Mouse (Mus musculus): Measurements from ENCODE around the gene Hsf5.

The Hsf5 gene

DNA sequence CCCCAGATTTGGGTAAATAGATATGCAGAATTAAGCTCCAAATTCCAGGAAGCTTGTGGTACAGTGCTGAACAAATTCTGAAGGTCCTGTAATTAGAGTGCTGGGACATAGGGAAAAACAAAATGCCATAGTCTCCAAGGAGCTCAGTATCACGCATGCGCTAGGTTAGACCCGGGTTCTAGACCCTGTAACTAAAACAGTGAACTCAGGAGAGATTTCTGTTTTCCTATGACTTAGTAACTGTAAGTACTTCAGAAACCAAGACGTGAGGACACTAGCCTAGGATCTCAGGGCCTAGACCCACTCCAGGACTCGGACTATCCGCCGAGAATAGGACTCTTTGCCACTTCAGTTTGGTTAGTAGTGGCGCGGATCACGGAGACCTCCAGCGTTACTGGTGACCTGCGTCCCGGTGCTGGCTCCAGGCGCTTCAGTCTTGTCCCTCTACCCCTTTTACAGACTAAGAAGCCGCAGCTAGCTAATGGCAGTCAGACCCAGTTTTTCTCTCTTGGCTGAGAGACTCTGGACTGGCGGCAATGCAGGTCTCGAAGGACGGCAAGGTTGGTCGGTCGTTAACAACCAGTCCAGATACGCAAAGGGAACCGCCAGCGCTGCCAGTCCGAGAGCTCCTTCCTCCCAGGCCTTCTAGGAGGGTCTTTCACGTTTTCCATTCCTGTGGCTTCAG is 26.0 kb upstream of the Hsf5 start:
- DNase-seq: peak; percentile 31 to 59

DNA sequence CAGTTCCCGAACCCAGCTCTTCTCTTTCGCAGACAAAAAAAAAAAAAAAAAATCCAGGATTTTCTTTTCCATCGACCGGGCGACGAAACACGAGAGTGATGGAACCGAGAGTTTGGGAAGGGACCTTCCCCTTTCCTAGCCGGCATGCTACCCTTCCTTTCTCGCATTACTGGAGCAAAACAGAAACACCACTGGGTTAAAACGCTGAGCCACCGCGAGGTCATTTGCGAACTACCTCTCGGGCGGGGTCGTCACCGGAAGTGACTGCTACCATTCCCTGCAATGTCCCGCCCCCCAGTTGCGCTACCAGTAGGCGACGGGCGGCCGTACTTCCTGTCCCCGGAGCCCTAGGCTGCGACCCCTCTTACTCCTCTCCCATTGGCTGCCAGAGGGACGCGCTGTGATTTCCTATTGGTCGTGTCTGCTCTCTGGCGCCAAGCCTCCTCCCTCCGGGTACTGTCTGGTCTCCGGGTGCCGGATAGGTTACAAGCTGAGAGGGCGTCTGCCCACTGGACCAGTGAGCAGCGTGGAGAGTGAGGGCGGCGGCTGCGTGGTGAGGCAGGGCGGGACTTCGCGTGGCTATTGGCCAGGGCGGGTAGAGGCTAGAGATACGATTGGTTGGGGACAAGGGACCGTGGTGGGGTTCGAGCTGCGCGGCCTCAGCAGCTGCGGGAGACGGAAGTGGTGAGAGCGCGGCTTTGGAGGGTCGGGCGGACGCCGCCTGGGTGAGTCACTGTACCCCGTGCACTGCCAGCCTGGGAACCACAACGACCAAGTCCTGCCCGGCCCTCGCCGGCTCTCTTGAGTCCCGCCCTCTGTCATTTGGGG is 25.2 kb upstream of the Hsf5 start, which contains the start of gene Mtmr4:
Gene Mtmr4, plus strand, starts transcription at position 637 of the 828 bp plus-strand sequence.
- peak; percentile 99 to 100 for DNase-seq

DNA sequence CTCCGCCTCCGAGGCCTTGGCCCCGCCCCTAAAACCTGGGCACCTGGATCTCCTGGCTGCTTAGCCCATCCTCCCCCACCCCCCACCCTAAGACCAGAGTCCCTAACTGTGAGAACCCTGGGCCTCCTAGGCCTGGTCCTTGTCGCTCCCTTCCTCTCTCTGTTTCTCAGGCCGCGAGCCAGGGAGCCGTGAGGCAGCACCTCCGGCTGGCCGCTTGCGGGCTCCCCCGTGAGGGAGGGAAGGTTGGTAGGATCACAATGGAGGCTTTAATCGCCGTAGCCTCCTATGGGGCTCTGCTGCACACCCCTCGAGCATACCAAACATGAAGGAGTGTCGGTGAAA is 24.6 kb upstream of the Hsf5 start:
- DNase-seq: no peak

DNA sequence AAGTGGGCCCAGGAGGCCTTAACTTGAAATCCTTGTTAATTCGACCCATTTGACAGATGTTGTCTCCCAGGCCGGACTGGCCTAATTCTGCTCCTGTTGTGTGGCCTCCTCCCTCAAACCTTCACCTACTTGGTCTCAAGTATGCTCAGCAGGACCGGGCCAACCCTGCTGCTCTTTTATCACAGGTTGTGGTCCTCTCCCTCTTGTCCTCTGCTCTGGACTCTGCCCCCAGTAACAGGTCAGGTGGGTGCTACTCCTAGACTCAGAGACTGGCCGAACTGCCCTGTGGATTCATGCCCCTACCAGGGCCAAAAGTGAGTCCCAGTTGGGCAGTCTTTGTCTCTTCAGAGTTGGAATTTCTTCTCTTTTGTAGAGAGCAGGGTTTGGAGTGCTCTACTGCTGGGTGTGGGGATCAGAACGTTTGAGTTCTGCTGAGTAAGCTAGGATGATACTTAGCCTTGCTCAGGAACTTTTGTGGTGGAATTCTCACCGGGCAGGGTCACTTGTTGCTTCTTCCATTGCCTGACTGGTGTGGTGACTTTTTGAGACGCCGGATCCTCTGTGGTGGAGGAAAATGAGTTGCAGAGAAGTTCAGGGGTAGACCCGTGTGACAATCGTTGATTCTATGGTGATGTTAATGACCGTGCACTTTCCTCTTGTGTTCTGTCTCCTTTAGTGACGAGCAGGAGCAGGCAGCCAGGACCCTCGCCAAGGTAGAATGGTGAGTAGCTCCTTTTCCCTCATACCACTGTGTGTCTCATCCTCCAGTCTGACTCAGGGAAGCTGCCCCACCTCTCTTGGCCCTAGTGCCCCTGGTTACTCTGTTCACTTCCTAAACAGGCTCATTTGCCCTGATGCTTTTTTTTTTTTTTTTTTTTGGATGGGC is 24.0 kb upstream of the Hsf5 start:
- peak; percentile 78 to 86 for DNase-seq

DNA sequence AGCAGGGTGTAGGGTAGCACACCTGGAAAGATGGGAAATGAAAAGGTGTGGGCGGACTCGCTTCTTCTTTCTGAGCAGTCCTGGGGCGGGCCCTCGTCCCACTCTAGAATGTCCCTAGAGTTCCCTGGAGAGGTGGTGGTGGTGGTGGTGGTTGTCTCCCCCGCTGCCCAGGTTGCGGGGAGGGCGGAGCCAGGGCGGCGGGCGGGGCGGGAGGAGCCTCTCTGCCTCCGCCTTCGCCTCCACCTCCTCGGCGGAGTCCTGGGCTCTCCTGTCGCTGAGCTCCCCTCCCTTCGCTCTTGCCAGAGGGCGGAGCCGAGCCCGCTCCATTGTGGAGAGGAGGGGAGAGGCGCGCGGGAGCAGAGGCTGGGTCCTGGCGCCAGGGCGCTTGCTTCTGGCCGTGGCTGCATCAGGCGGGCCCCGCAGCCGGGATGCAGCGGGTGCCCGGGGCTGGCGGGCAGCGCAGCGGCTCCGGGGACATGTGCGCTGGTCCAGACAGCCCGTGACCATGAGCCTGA is 21.6 kb upstream of the Hsf5 start:
- peak; percentile 93 for DNase-seq

DNA sequence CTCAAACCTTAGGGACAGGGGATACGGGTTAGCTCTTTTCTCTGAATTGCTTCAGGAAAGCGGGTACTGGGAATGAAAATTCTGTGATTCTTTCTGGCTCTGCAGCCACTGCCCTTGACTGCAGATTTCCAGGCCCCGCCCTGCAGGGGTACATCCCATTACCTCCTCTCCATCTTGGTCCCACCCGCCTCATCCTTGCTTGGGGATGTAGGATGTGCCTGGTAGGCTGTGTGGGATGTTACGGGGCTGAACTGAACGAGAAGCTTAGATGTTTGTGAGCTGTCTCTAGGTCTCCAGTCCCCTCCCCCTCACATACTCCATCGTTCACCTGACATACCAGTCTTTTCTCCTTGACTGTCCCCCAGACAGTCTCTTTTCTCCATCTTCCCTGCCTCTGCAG is 21.0 kb upstream of the Hsf5 start:
- DNase-seq: no peak

DNA sequence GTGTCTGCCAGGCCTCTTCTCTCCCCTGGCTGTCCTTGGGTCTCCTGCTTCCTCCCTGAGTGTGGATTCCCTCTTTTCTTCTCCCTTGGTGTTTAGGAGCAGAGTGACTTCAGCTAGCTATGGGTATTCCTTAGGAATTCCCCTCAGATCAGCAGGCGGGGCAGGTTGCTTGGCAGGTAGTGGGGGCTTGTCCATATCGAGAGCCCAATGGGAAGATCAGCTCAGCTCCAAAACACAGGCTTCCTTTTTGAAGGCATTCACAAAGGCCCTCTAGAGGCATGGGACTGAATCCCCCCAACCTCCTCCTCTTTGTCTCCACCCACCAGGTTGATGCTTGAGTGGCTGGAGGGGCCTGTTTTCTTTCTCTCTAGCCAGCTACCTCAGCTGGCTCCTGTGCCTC is 20.5 kb upstream of the Hsf5 start:
- no peak for DNase-seq

DNA sequence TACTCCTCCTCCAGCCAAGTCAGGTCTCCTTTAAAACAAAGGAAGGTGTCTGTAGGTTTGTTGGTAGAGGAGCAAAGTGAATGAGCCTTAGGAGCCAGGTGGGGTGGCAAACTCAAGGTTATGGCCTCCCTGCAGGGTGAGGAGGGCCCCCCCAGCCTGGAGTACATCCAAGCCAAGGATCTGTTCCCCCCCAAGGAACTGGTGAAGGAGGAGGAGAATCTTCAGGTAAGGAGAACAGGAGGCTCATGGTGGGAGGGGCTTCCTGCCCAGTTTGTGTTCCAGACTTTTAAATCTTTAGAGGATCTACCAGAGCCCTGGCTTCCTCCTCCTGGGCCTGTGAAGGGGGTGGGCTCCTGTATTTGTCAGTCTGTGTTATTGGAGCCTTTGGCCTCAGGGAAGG is 19.9 kb upstream of the Hsf5 start:
- no peak for DNase-seq

DNA sequence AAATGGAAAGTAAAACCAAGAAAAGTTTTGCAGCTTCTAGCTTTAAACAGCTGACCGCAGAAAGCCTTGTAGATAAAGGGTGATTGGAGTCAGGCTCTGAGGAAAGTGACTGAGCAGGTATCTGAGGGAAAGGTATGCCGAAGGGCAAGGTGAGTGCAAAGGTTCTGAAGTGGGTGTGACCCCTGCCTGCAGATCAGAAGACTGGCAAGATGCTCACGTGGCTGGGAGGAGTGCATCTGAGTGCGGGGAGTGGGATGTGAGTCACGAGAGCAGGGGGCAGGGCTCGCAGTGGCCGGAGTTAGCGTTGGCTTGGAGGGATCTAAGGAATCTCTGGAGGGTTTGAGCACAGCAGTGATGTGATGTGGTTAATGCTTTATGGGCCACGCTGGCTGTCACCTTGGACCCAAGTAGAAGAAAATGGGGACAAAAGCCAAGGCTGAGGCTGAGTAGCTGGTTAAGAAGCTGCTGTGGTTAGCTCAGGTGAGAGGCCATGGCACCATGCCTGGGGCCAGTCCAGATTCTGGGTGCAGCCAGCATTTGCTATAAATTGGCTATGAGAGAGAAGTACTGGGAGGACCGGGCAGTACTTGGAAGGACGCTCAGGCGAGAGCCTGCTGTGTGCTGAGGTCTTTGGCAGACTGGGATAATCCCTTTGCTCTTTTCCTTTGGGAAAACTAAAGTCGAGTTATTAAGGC is 17.4 kb upstream of the Hsf5 start:
- peak; percentile 39 to 49 for DNase-seq

DNA sequence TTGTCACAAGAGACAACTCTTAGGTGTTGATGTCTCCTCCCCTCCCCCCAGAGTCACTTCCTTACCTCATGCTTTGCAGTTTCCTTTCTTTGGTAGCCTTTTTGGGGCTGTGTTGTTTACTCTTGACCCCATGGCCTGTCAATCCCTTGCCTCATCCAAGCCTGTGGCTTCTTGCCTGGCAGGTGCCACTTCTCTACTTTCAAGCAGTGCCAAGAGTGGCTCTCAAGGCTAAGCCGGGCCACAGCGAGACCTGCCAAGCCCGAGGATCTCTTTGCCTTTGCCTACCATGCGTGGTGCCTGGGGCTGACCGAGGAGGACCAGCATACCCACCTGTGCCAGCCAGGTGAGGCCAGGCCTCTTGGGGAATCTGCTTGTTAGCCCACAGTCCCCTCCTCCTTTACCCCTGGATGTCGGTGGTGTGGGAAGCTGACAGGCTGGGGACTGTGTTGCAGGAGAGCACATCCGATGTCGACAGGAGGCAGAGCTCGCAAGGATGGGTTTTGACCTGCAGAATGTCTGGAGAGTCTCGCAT is 16.6 kb upstream of the Hsf5 start:
- DNase-seq: no peak

DNA sequence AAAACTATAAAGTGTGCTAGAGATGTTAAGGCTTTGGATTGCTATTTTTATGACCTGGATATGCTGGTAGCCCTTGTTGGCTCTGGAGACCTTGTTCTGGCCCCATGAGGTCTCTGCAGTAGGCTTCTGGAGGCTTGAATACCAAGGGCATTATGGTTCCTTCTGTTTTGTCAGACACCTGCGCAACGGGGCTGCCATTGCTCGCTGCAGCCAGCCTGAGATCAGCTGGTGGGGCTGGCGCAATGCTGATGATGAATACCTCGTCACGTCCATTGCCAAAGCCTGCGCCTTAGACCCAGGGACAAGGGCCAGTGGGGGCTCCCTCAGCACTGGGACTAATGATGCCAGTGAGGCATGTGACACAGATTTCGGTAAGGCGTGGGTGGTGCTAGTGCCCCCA is 14.7 kb upstream of the Hsf5 start:
- DNase-seq: no peak

DNA sequence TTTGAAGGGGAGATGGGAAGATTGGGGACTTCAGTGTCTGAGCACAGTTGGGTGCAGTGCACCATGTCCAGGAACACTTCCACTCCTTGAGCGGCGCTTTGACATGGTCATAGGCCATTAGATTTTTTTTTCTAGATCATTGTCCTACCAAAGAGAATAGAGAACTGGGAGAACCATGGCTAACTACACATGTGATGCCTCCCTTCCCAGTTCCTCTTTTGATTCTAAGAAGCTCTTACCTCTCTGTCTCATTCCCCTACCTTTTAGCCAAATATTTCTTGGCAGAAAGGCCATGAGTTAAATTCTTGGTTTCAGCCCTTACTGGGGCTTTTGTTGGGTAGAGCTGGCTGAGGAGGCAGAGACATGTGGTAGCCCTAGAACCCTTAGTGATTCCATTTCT is 13.4 kb upstream of the Hsf5 start:
- no peak for DNase-seq

DNA sequence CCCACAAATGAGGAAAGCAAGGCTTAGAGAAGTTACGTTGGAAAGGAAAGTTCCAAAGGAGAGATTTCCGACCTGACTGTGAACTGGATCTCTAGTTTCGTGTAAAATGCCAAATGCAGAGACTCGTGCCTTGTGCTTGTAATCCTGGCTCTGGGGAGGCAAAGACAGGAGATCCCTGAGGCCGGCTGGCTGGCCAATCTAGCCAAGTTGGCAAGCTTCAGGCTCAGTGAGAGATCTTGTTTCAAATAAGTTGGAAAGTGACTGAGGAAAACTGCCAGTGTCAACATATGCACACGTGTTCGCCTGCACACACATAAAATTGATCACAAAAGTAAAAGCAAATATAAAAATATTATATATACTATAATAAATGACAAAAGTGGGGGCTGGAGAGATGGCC is 7.7 kb upstream of the Hsf5 start:
- DNase-seq: no peak

DNA sequence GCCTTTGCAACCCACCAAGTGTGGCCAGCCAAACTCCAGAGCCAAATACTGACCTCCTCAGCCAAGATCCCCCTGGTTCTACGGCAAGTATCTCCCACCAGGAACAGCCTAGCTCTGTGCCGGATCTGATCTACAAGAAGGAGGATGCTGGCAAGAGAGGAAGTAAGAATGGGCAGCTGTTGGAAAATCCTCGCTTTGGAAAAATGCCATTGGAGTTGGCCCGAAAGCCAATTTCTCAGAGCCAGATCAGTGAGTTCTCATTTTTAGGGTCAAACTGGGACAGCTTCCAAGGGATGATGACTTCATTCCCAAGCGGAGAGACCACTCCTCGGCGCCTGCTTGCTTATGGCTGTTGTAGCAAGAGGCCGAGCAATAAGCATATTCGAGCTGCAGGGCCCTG is 5.4 kb upstream of the Hsf5 start:
- no peak for DNase-seq

DNA sequence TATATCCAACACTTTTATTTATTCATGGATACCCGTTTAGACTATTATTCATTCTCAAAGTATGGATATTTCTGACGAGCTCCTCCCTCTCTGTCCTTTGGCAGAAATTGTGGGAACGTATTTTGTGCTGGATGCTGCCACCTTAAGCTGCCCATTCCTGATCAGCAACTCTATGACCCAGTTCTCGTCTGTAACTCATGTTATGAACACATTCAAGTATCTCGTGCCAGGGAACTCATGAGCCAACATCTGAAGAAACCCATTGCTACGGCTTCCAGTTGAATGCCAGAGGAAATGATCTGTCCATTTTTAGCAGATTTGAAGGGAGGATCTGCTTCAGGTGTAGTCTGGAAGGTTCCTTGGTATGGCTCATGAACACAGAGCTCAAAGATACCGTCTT is 3.0 kb upstream of the Hsf5 start:
- DNase-seq: no peak

DNA sequence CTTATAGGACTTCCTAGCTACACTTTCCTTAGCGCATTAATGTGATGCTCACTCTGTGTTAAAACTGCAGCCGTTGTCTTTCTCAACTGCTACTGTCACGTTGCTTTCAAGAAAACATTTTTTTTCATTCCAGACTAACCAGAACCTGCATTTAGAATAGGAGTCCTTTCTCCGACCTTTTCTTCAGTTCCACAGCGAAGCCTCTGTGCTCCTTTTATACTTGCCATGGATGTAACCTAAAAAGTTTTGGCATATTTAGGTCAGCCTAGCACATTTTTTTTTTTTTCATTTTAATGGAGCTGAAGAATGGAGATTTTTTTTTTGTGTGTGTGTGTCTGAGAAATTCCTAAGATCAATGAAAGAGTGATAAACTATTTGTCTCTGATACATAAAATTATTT is 1.4 kb upstream of the Hsf5 start:
- no peak for DNase-seq

DNA sequence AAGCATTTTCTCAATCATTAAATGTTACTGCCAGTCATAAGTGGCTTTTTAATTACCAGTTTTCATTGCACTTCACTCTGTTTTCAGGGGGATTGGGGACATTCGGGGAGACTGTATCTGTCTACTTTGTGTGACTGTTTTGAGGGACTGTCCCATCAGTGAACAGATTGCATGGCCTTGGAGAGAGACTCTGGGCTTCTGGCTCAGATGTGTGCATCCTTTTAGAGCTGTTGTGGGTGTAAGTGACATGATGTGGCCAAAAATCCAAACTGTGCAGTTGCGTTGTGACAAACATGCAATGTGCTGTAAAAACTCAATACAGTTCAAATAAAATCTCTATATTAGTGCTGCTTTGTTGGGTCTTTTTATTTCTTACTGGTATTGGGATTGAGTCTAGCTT is 1.0 kb upstream of the Hsf5 start:
- DNase-seq: no peak

DNA sequence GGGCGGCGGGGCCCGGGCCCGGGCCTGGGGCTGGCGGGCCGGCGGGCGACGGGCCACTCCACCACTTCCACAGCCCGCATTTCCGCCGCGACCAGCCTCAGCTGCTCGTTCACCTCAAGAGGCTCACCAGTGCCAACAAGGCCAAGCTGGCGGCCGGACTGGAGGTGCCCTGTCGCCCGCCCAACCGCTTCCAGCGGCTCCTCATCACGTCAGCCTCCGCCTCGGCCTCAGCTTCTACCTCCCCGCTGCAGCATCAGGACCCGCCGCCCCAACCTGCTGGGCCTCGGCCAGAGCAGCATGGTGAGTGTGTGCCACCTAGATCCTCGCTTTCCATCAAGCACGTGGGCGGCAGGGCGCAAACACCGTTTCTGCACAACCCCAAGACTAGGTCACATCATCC is 642 bp downstream of the Hsf5 start:
- no peak for DNase-seq

DNA sequence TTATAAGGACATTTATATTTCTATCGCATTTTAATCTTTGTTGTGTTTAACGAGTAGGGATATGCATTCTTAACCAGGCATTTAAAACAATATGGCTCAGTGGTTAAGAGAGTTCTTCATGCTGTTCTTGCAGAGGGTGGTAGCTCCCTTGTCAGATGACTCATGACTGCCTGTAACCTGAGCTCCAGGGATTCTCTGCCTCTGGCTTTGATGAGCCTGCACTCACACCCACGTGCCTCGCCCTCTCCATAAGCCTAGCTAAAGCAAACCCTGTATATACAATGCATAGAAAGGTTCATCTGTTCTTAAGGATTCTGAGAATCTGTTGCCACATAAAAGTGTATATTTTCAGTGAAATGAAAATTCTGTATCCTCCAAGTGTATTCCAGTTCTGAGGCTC is 6.2 kb downstream of the Hsf5 start:
- no peak for DNase-seq

DNA sequence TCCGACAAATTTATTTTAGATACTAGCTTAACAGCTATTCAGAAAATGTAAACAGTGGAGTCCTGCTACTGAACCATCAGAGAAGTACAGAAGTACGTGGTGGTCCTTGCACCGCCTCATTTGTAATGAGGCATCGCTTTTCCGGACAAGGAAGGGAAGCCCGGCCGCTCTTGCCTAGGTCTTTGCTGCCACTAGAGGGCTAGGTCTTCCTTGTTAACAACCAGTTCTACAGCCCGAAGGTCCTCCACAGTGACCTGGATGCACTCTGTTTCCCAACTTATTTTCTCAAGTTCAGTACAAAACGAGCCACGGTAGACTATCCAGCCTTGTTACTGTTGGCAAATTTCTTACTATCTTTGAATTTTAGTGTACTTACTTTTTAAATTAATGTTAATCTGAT is 12.9 kb downstream of the Hsf5 start:
- DNase-seq: peak; percentile 44 to 72

DNA sequence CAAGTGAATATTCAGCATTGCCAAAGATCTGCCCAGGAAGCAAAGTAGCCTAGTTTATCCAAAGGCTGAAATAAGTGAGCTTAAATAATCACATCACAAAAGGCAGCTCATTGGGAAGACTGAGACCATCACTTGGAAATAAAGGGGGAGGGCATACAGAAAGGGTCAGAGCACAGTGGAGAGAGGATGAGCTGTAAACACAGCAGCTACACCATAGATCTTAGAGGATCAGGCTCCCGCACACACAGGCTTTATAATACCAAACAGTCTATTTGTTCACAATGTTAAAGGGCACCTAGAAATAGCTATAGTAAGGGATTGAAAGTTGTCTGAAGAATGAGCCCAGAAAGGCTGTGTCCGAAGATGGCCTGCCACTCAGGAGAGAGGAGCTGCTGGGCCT is 21.8 kb downstream of the Hsf5 start:
- no peak for DNase-seq

DNA sequence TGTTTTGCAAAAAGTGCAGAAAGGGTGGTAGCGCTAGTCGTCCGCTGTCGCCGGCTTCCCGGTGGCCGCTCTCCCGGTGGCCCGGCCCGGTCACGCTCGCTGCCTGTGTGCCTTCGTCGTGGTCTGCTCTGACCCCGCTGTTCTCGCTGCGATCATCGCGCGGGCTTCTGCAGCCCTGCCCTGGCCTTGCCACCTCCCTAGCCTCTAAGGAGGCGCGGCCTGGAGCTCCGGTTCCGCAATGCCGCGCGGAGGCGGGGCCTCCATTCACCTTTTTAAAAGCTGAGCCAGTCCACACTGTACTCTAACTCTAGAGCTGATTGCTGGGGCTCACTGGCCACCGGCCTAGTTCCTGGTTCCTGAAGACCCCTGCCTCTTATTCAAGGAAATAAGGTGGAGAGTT is 22.2 kb downstream of the Hsf5 start:
- peak; percentile 74 to 88 for DNase-seq
